Mouse (Mus musculus): ENCODE results near the gene Reep3.
A peak's percentile ranks its signal among the peaks of the same experiment; 100 is the strongest.

Gene Reep3

DNA sequence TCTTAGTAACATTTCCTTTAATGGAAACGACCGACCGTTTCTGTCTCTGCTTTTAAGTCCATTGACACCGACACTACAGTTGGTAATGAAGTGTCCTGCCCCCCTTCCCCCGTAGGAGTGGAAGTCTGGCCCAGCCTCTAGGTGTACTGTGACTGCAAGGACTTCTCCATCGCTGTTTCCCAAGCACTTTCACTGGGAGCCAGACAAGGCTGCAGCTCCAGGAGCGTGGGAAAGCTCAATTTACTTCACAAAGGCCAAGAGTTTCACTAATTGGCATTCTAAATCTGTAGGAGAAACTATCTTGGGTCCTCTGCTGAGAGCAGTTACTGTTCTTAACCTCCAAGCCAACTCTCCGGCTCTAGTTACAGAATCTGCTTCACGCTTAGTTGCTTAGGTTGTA lies 43.3 kb downstream of the Reep3 start:
- no peak for DNase-seq (ENCODE audit: low read depth, low spot score)

DNA sequence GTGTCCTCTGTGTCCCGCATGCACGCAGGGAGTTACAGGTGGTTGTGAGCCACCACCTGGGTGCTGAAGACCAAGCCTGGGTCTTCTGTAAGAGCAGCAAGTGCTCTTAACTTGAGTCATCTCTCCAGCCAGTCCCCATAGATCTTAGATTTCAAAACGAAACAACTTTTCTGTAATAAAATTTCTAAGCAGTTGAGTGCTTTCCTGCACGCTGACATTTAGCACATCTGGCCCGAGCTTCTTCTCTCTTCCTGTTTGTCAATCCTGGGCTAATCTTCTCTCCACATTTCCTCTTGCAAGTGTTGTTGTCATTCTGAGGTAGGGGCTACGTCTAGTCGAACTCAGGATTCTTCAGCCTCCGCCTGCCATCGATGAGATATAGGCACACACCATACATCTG lies 44.3 kb downstream of the Reep3 start:
- DNase-seq (ENCODE audit: low read depth, low spot score), result peak; percentile 37

DNA sequence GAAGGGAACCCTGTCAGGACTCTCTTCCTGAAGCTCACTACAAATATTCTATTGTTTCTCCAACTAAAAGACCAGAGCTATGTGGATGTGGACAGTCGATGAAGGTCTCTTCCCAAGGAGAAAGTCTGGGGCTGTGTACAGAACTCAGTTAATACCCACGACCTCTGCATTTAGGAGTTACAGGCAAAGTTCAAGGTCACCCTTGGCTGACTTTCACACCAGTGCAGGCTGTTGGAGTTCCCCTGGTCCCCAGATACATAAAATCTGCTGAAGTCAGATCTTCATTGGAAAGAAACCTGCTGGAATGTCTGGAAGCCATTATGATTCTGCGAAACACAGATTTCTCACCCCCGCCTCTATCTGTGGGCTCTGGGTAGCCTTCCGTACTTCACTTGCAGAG lies 45.3 kb downstream of the Reep3 start:
- DNase-seq (ENCODE audit: low read depth, low spot score), result no peak

DNA sequence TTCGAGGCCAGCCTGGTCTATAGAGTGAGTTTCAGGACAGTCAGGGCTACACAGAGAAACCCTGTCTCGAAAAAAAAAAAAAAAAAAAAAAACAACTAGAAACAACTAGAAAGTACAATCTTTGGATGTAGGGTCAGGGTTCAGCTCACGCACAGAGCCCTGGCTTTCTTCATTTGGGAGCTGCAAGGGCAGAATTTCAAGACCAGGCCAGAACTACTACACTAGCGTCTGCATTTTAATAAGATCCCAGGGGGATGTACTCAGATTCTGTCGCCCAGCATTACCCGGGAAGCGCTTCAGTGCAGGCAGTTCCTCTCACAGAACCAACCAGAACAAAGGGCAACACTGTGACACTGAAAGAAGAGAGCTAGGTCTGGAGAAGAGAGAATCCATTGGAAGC lies 46.0 kb downstream of the Reep3 start:
- DNase-seq (ENCODE audit: low read depth, low spot score), result no peak

DNA sequence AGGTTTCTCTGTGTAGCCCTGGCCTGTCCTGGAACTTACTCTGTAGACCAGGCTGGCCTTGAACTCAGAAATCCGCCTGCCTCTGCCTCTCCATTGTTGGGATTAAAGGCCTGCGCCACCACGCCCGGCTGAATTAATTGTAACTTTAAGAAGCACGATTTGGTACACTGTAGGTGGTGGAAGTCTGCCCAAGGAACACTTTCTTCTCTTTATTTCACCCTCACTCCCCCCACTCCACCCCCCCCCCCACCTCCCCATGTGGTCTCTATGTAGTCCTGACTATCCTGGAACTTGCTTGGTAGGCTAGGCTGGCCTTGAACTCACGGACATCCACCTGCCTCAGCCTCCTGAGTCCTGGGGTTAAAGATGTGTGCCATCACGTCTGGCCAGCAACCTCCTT lies 47.1 kb downstream of the Reep3 start:
- no peak for DNase-seq (ENCODE audit: low read depth, low spot score)

DNA sequence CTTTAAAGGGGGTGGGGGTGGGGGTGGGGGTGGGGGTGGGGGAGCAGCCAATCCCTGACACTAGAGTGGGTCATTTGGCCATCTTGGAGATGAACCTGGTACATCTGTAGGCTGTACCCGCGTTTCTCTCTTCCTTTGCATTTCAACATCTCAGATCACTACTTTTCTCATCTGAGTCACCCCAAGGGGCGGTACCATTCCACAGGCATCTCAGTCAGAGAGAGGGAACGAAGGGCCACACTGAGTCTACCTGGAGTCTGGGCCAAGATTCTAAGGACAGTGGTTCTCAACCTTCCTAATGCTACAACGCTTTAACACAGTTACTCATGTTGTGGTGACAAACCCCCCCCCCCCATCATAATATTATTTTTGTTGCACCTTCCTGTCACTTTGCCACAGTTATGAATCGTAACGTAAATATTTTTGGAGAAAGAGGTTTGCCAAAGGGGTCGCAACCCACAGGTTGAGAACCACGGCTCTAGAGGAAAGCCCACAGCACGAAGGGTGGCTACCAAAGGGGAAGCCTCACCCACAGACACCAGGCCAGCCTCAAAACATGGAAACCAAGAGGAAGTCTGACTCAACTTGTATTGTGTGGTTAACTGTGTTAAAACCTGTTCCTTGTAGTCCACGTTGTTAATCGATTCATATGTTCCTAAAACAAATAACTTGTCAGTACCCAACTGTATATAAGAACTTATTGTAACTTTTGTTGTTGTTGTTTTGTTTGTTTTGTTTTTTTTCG lies 47.7 kb downstream of the Reep3 start:
- DNase-seq (ENCODE audit: low read depth, low spot score), result peak; percentile 45

DNA sequence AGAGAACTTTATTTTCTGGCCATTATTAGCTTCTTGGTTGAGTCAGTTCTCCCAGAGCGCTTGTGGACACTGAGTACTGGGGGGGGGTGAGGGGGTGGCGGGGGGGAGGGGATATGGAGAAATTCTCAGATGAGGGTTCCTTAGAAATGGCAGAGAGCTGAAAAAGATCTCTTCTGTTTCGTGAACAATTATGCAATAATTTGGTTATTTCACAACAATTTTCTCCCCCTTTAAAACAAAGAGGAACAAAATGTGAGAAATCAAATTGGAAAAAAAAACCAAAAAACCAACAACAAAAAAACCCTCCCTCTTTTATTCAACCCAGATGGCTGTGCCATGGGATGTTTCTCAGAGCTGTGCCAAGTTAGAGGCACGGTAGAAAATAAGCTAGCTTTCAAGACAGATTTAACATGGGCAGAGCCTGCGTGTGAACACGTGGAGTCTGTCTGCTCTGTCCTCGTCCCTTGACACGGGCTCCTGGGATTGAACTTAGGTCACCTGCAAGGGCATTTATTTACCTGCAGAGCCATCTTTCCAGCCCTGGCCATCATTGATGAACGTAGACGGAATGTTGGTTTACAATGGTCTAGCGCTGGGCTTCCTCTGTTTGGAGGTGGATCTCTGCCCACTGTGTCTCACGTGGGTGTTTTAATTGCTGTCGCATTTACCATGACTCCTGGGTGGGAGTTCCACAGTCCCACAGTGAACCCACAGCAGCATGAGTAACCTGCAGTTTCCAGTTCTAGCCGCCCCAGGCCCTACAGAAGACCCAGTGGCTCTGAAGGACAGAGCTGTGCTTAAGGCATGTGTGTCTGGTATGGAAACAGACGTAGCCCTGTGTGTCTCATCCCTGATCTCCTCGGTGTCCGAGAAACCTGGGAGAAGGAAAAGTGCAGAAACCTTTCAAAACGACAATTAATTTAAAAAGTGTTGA lies 48.8 kb downstream of the Reep3 start:
- DNase-seq (ENCODE audit: low read depth, low spot score), result no peak

DNA sequence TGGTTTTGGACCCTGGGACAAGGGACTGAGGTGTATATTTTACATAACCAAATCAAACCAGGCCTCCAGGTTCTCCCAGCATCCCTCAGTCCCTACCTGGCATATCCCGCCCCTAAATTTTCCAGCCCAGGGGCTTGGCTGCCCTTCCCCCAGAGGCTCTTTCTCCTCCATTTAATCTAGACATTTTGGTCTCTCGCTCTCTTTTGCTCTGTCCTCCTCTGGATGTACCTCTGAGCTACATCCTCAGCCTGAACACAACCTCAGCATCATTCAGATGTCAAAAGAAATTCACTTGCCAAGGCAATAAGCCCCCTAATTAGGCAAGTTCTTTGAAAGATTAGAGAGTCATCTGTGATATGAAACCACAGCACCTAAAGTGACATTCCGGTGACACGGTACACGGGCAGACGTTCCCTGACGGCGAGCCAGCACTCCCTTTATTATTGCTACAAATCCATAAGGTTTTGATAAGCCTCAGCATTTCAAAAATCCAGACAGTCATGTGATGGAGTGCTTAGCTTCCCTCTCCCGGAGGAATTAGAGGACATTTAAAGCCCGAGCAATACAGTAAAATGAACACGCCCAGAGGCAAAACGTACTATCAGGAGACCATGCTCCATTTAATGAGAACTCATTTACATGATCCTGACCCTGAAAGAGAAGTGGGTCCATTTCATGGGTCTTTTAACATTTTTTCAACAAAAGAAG lies 51.4 kb downstream of the Reep3 start:
- no peak for DNase-seq (ENCODE audit: low read depth, low spot score)

DNA sequence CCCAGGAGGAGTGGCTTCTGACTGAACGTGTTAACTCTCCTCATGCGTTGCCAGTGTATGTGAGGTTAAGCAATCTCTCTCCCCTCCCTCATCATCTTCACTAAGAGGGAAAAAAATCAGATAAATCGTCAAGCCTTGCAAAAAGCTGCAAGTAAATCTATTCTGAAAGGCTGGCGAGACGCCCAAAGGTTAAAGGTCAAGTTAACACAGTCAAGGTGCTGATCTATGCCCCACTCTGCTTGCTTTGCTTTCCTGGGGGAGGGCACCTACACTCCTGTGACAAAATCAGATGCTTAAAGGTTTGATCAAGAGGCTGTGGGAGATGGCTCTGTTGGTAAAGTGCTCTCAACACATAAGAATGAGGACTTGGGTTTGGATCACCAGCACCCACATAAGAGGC lies 52.4 kb downstream of the Reep3 start:
- no peak for DNase-seq (ENCODE audit: low read depth, low spot score)

DNA sequence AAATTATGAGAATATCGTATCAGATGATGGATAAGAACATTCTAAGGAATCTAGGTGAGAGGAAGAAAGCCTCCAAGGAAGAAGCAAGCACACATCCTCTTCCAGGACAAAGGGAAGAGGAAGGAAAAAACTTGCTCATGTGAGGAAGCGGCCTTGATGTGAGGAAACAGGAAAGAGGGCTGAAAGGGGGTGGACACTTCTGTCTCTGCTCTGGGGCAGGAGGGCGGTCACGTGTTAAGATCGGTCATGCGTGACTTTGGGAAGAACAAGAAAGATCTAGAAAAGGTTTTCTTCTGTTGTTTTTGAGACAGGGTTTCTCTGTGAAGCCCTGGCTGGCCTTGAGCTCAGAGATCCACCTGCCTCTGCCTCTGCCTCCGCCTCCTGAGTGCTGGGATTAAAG lies 53.5 kb downstream of the Reep3 start:
- no peak for DNase-seq (ENCODE audit: low read depth, low spot score)

DNA sequence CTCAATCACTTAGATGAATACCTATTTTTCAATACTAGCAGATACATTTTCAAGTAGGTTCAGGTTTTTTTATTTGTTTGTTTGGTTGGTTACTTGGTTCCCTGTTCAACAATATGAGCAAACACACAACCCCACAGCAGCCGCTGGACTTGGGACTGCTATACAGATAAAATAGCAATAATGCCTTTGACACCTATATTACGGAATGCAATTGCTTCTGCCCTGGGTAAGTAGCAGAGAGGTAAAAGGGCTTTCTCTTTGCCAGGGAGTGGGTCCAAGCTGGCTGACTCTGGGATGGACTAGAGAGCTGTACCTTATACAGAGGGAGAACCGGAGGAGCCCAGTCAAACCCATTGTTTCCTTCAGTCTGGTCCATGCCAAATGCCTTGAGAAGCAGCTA lies 56.3 kb downstream of the Reep3 start:
- no peak for DNase-seq (ENCODE audit: low read depth, low spot score)

DNA sequence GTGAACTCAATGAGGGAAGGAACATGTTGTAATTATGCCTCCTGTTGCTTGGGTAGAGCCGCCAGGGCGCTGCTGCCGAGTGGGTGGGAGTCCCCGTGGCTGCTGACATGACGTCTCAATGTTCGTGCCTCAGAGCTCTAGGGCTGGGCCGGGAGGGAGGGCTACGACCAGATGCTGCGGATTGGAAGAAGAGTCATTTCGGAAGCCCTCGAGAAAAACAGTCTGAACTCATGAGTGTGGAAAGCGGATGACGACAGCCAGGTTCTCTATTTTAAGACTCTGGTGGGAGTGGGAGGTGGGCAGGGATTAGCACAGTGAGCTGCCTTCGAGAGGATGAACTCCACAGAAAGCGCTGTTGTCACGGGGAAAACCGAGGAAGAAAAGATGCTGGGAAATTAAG lies 57.7 kb downstream of the Reep3 start:
- DNase-seq (ENCODE audit: low read depth, low spot score), result no peak

DNA sequence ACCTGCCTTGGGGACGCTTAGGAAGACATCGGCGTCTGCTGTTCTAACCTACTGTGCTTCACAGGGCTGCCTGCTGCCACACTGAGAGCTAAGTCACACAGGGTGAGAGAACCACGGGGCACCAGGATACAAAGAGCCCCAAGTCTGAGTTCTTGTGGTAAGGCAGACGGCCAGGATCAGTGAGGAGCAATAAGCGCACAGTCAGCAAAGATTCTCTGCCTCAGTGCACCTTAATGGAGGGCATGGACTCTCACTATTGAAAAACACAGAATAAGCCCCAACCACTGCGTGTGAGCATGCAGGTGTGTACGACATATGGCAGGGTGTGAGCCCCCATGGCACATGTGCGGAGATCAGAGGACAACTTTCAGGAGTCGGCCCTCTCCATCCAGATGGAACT lies 60.2 kb downstream of the Reep3 start:
- no peak for DNase-seq (ENCODE audit: low read depth, low spot score)

DNA sequence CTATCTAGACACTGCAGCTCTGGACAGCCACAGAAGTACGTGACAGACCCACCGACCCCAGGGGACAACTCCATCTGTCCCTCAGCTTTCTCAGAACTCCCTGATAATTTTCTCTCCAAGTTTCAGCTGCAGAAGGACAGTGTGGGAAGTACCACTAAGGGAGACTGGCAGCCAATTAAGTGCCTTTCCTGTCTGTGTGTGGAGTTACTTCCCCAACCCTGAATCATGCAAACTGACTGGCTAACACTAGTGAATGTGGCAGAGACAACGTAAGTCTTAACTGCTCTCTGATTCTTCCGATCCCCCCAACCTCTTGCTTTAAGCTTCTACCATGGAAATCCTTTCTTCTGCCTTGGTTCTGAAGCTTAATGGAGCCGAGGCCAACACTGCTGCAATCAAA lies 60.6 kb downstream of the Reep3 start:
- no peak for DNase-seq (ENCODE audit: low read depth, low spot score)

DNA sequence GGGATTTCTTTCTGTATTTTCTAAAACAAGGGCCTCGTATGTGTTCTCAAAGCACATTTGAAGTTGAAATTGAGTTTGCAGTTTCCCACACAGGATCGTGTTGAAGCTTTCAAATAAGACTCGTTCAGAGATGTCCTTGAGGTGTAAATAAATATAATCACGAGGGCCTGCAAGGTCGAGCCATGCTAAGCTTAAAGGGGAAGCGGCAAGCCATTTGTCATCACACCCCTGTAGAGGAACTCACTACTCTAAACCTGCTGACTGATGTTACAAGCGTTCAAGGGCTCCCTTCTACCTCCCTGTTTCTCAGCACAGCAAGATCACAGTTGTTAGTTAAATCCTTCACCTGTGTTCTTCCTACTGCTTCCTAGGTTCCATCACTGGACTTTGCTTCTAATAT lies 65.6 kb downstream of the Reep3 start:
- no peak for DNase-seq (ENCODE audit: low read depth, low spot score)

DNA sequence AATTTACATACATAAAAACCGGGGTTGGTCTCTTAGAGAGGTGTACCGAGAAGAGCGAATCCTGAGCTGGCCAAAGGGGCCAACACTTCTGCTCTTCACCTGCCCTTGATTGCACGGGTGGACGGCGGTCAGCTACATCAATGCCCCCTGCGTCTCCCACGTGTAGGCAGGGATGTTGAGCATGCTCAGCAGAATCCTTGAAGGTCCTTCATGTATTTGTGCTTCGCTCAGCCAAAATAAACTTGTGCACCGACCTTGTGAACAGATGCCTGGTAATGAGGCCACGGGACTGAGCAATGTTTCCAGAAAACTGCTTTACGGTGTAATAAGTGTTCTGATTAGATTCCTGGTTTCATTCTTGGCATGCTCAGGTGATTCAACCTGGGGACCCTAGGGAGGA lies 67.4 kb downstream of the Reep3 start:
- DNase-seq (ENCODE audit: low read depth, low spot score), result no peak

DNA sequence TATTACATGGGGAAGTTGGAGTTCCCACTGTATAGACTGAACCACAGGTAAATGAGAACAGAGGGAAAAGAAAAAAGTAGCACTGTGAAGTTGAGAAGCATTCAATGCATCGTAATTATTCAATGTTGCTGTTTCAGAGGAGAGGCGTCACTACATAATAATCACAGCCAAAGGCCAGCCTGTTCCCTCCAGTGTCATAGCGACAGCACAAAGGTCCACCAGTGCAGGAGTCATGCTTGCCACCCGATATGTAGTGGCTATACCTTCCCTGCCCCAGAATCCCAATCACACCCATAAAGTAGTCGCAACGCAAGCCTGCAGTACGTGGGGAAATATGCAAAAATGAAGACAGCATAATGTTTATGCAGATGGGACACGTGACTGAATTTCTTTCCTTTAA lies 70.4 kb downstream of the Reep3 start:
- DNase-seq (ENCODE audit: low read depth, low spot score), result no peak

DNA sequence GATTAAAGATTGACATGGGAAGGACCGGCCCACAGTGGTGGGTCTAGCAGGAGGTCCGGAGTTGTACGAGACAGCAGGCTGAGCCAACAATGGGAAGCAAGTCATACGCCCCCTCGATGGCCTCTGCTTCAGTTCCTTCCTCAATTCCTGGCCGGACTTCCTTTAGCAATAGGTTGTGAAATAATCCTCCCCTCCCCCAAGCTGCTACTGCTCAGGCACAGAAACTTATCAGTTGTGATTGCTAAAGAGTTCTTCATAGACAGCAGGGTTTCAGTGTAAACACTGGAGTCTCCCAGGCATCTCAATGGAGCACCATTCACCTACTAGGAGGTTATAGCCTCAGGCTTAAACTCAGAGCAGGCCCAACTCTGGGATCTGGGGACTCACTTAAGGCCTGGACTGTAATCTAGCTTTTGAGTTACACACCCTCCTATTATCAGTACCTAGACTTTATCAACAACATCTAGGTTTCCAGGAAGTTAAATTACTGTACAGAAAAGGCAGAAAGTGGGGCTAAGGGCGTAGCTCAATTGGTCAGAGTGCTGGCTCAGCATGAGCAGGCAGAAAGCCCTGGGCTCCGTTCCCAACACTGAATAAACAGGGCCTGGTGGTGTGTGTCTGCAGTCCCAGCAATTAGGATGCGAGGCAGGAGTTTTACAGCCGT lies 71.0 kb downstream of the Reep3 start:
- peak; percentile 21 for DNase-seq (ENCODE audit: low read depth, low spot score)

DNA sequence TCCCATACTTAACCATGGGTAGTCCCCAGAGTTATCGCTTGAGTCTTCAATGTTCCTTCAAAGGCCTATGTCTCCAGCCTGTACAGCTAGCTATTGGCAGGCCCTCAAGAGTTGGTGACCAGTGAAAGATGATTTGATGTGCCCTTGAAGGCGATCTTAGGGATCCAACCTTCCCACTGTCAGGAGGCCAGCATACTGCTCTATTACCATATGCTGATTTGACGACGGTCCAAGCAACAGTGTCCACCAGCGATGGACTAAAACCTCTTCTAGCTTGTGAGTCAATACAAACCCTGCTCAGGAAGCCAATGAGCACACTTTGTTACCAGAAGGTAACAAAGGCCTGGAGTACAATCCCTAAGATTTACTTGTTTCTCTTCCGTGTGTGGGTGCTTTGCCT lies 72.4 kb downstream of the Reep3 start:
- no peak for DNase-seq (ENCODE audit: low read depth, low spot score)

DNA sequence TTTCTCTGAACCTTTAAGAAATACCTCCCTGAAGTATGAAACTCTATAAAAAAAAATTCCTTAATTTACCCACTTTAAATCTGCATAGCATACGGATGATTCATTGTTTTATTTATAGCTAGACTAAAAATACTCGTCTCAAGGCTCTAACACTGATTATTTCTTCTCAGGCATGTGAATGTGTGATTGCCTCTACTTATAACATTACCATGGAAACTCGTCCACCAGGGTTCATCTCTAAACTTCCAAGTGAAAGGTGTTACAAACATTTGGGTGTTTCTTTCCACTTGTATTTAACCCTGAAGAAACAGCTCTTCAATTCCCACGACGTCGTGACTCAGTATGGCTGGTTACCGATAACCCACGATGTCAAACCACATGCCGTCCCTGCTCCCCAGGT lies 73.7 kb downstream of the Reep3 start:
- DNase-seq (ENCODE audit: low read depth, low spot score), result no peak

DNA sequence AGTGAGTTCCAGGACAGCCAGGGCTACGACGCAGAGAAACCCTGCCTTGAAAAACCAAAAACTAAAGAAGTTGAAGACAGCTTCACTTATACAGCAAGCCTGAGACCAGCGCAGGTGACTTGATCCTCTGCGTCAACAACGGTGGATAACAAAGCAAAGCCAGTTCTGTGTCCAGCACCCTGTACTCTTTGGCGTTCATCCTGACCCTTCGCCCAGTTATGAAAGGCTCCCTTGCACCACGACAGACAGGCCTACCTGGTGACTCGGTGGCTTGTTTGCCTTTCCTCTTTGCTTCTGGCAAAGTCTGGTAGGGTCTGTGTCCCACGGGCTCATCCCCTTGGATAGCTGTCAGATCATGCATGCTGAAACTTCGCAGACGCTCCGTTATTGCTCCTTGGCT lies 75.3 kb downstream of the Reep3 start:
- DNase-seq (ENCODE audit: low read depth, low spot score), result no peak

DNA sequence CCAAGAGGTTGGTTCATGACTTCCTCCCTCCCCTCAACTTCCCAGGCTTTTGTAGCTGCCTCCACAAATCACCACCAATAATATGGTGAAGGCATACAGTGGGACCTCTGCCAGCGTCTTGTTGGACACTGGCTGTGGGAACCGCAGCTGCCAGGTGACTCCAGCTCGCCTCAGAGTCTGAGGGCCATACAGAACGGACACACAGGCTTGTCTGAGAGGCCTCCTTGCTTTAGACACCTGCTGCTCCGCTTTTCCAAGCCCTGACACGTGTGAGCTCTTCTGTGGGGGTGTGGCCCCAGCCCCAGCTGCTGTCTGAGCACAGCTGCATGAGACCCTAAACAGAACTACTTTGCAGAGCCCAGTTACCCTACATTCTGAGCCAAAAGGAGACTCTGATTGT lies 77.9 kb downstream of the Reep3 start:
- no peak for DNase-seq (ENCODE audit: low read depth, low spot score)

Measured in CD4-positive helper T cell, adult 2 months (primary cell).